Mouse (Mus musculus) pancreas, adult 10 weeks (tissue): ENCODE results near the gene Mto1. TPM values are rescaled to one million over a fixed set of nuclear protein-coding genes. Genes with fewer than 3 reads are reported as not detected.

ENCODE experiments used
- polyA plus RNA-seq: library from polyadenylated mRNA; stranded (reverse); fragments of 350-450 nt; fragmentation: Illumina TruSeq; extraction: RNeasy Lipid Tissue Mini Kit (QIAGEN cat#74804); gene quantifications from one replicate; pipeline ENCODE4 v1.2.3, GENCODE M21; 2015; ENCODE audit warnings: low read depth, low replicate concordance; ENCODE audit not compliant: insufficient read depth

Mto1 gene
- 3.2 TPM for polyA plus RNA-seq

GRCm38 (mm10) chr9:78447973-78448873, at the start of gene Mto1, which contains the start of gene Gm17324:
Mto1 (plus strand) TSS chr9:78448208.
Gm17324 (minus strand) TSS chr9:78448786.

GRCm38 (mm10) chr9:78442579-78443392, 5.2 kb upstream of the Mto1 start, which contains the start of gene Cgas:
Cgas (minus strand) TSS chr9:78443237.

GRCm38 (mm10) chr9:78488890-78489420, 40.9 kb downstream of the Mto1 start, which contains the start of gene Eef1a1:
Eef1a1 (minus strand) TSS chr9:78489151.

Other genes with a start within 250 kb of the Mto1 start
- gene Gsta1, start 217.6 kb upstream of the Mto1 start, polyA plus RNA-seq: not detected
- gene Gm3776, start 191.1 kb upstream of the Mto1 start, polyA plus RNA-seq: not detected
- not detected for gene Gm10639, start 158.3 kb upstream of the Mto1 start, polyA plus RNA-seq
- gene Omt2a, start 133.4 kb upstream of the Mto1 start, polyA plus RNA-seq: not detected
- not detected for gene Omt2b, start 120.6 kb upstream of the Mto1 start, polyA plus RNA-seq
- not detected for gene Gsta2, start 92.4 kb upstream of the Mto1 start, polyA plus RNA-seq
- gene Dppa5a, start 80.0 kb upstream of the Mto1 start, polyA plus RNA-seq: not detected
- gene Ooep, start 69.5 kb upstream of the Mto1 start, polyA plus RNA-seq: not detected
- not detected for gene Ddx43, start 52.4 kb upstream of the Mto1 start, polyA plus RNA-seq
- 0.54 TPM for gene Cgas, start 5.0 kb upstream of the Mto1 start, polyA plus RNA-seq
- gene Gm17324, start 578 bp downstream of the Mto1 start, polyA plus RNA-seq: not detected
- gene Eef1a1, start 40.9 kb downstream of the Mto1 start, polyA plus RNA-seq: 2,654 TPM
- 2.6 TPM for gene Slc17a5, start 139.8 kb downstream of the Mto1 start, polyA plus RNA-seq
- gene Cd109, start 167.3 kb downstream of the Mto1 start, polyA plus RNA-seq: 1.0 TPM